Mouse (Mus musculus) E14TG2a.4 (cell line): ENCODE results near the gene Bcar1.

ENCODE experiments used
- H3K27me3 ChIP-seq: 2 replicates; pipeline ENCODE4 v1.6.1; 2014; ENCODE audit warnings: low read length, control low read depth; ENCODE audit not compliant: insufficient read depth
- H3K36me3 ChIP-seq: 2 replicates; pipeline ENCODE4 v1.6.1; 2014; ENCODE audit warnings: low read length, control low read depth; ENCODE audit not compliant: insufficient read depth
- H3K4me1 ChIP-seq: replicated peaks from 2 replicates; pipeline ENCODE4 v1.6.1; 2014; ENCODE audit warnings: low read depth, low read length, control low read depth
- H3K4me3 ChIP-seq: replicated peaks from 2 replicates; pipeline ENCODE4 v1.5.1; 2014; ENCODE audit warnings: mild to moderate bottlenecking, low read length
- H3K9me3 ChIP-seq: 2 replicates; pipeline ENCODE4 v1.6.1; 2014; ENCODE audit warnings: low read length, control low read depth
- CTCF ChIP-seq: conservative IDR thresholded peaks from 2 replicates; pipeline ENCODE4 v1.5.1; 2014; ENCODE audit warnings: low read length
- NANOG ChIP-seq: IDR thresholded peaks from 2 replicates; pipeline ENCODE4 v1.6.1; 2014; ENCODE audit warnings: borderline replicate concordance, low read length, mixed read lengths
- POU5F1 ChIP-seq: IDR thresholded peaks from 2 replicates; pipeline ENCODE4 v1.6.1; 2014; ENCODE audit warnings: low read length, borderline replicate concordance

Gene Bcar1

GRCm38 (mm10) chr8:111678848-111679247 is 64.8 kb downstream of the Bcar1 start:
- no peaks in the 10 kb centered on the region for H3K27me3 ChIP-seq
- no peak overlapping the region for H3K4me3 ChIP-seq
- peaks cover 16% of the 10 kb centered on the region for H3K4me1 ChIP-seq
- no peaks in the 10 kb centered on the region for H3K36me3 ChIP-seq
- peaks cover 9% of the 10 kb centered on the region for H3K9me3 ChIP-seq
- no peak for TF ChIP-seq CTCF
- no peak for TF ChIP-seq POU5F1
- TF ChIP-seq NANOG, result no peak

- Histone ChIP-seq H3K27me3 (no peaks in the 10 kb centered on the region), H3K36me3 (no peaks in the 10 kb centered on the region), H3K4me3 (no peak overlapping the region), H3K9me3 (peaks cover 9% of the 10 kb centered on the region), H3K4me1 (peaks cover 16% of the 10 kb centered on the region)
- TF ChIP-seq CTCF (peak; percentile 50), POU5F1 (no peak)
Observed at GRCm38 (mm10) chr8:111678111-111678510, 65.5 kb downstream of the Bcar1 start.

- H3K36me3 ChIP-seq, result peaks cover 13% of the 10 kb centered on the region
- TF ChIP-seq NANOG (no peak), POU5F1 (no peak), CTCF (peak; percentile 85)
- H3K4me1 ChIP-seq, result peaks cover 9% of the 10 kb centered on the region
- H3K9me3 ChIP-seq, result peaks cover 9% of the 10 kb centered on the region
- H3K4me3 ChIP-seq, result no peak overlapping the region
- H3K27me3 ChIP-seq, result no peaks in the 10 kb centered on the region
Observed at GRCm38 (mm10) chr8:111676237-111676636, 67.4 kb downstream of the Bcar1 start.

- TF ChIP-seq CTCF (no peak), POU5F1 (no peak), NANOG (no peak)
- peaks cover 13% of the 10 kb centered on the region for H3K4me1 ChIP-seq
- H3K27me3 ChIP-seq, result no peaks in the 10 kb centered on the region
- peaks cover 68% of the 10 kb centered on the region for H3K36me3 ChIP-seq
- H3K4me3 ChIP-seq, result no peak overlapping the region
- H3K9me3 ChIP-seq, result no peaks in the 10 kb centered on the region
Observed at GRCm38 (mm10) chr8:111666751-111667150, 76.9 kb downstream of the Bcar1 start.

GRCm38 (mm10) chr8:111662473-111662872 is 81.1 kb downstream of the Bcar1 start:
- Histone ChIP-seq H3K4me3 (no peak overlapping the region), H3K4me1 (peaks cover 19% of the 10 kb centered on the region), H3K36me3 (peaks cover 59% of the 10 kb centered on the region), H3K27me3 (no peaks in the 10 kb centered on the region), H3K9me3 (no peaks in the 10 kb centered on the region)
- TF ChIP-seq NANOG (no peak), POU5F1 (no peak), CTCF (peak; percentile 81)
